In genomic region chr10:72099156-72099812, GRCm38 (mm10) we compare ENCODE assay signal across 11 mouse cellular contexts.
DNase-seq lines count a peak whose midpoint lies in the region; ATAC-seq and TF ChIP-seq lines count a peak whose summit lies in the region.
"Had no signal": no experiment of that assay in that cellular context is flagged by ENCODE, and none has a peak within 500 bp of the region (broad histone marks: within the 10 kb centered on the region; RNA-seq: fewer than 3 reads in every experiment).

No protein-coding gene starts in this region.

- no peak for ATAC-seq in lung, embryonic 14.5 days (ENCODE audit: insufficient read depth)
- no peak for ATAC-seq in lung, postnatal 0 days
- ATAC-seq in intestine, embryonic 16.5 days: no peak
- ATAC-seq: liver, embryonic 12.5 days had no signal

- no peak overlapping the region for H3K9ac ChIP-seq in lung, embryonic 14.5 days
- H3K9ac ChIP-seq in lung, postnatal 0 days (replicated peaks; ENCODE audit: low read depth): no peak overlapping the region
- H3K9ac ChIP-seq in intestine, embryonic 16.5 days (ENCODE audit: low read depth, low read length): no peak overlapping the region
- H3K9ac ChIP-seq: liver, embryonic 12.5 days had no signal

- no peaks in the 10 kb centered on the region for H3K27me3 ChIP-seq in lung, embryonic 14.5 days (ENCODE audit: insufficient read depth, low read length)
- H3K27me3 ChIP-seq in lung, postnatal 0 days (replicated peaks; ENCODE audit: insufficient read depth, low read length): no peaks in the 10 kb centered on the region
- H3K27me3 ChIP-seq in intestine, embryonic 16.5 days (replicated peaks; ENCODE audit: control insufficient read depth, insufficient read depth, low read length): no peaks in the 10 kb centered on the region
- H3K27me3 ChIP-seq: liver, embryonic 12.5 days had no signal

- WGBS in lung, embryonic 14.5 days: 42% methylated on average over 2 of the region's 2 CpGs
- WGBS in lung, postnatal 0 days: 59% methylated on average over 2 of the region's 2 CpGs
- 69% methylated on average over 2 of the region's 2 CpGs for whole genome bisulfite sequencing in intestine, embryonic 16.5 days

- no peaks in the 10 kb centered on the region for H3K4me1 ChIP-seq in lung, embryonic 14.5 days (ENCODE audit: insufficient read depth)
- H3K4me1 ChIP-seq in lung, postnatal 0 days (ENCODE audit: insufficient read depth, low read depth, low read length): no peaks in the 10 kb centered on the region
- no peaks in the 10 kb centered on the region for H3K4me1 ChIP-seq in intestine, embryonic 16.5 days (ENCODE audit: control insufficient read depth, insufficient read depth, low read length)
- H3K4me1 ChIP-seq: liver, embryonic 12.5 days had no signal

- TF ChIP-seq EP300 in lung, postnatal 0 days (IDR thresholded peaks at IDR 0.05): no peak

- no peak overlapping the region for H3K27ac ChIP-seq in lung, embryonic 14.5 days (ENCODE audit: low read depth)
- H3K27ac ChIP-seq in lung, postnatal 0 days (ENCODE audit: low read length): no peak overlapping the region
- H3K27ac ChIP-seq in intestine, embryonic 16.5 days (ENCODE audit: low read length): no peak overlapping the region
- H3K27ac ChIP-seq: liver, embryonic 12.5 days had no signal

- no peaks in the 10 kb centered on the region for H3K9me3 ChIP-seq in lung, embryonic 14.5 days (ENCODE audit: low read depth, low read length)
- no peaks in the 10 kb centered on the region for H3K9me3 ChIP-seq in lung, postnatal 0 days (ENCODE audit: low read length)
- H3K9me3 ChIP-seq in intestine, embryonic 16.5 days (ENCODE audit: control insufficient read depth, low read length): no peaks in the 10 kb centered on the region
- H3K9me3 ChIP-seq: liver, embryonic 12.5 days had no signal

- H3K4me2 ChIP-seq in lung, embryonic 14.5 days: no peak overlapping the region
- H3K4me2 ChIP-seq in lung, postnatal 0 days (replicated peaks; ENCODE audit: low read depth, low read length): no peak overlapping the region
- H3K4me2 ChIP-seq in intestine, embryonic 16.5 days (ENCODE audit: low read depth, low read length): no peak overlapping the region
- H3K4me2 ChIP-seq: liver, embryonic 12.5 days had no signal

- TF ChIP-seq CTCF in lung, embryonic 14.5 days (IDR thresholded peaks at IDR 0.05; ENCODE audit: low read depth): no peak
- TF ChIP-seq CTCF in lung, postnatal 0 days (IDR thresholded peaks at IDR 0.05): no peak

- H3K36me3 ChIP-seq in lung, embryonic 14.5 days (ENCODE audit: insufficient read depth): no peaks in the 10 kb centered on the region
- no peaks in the 10 kb centered on the region for H3K36me3 ChIP-seq in lung, postnatal 0 days (ENCODE audit: insufficient read depth, low read length)
- H3K36me3 ChIP-seq in intestine, embryonic 16.5 days (ENCODE audit: control insufficient read depth, insufficient read depth, low read length): no peaks in the 10 kb centered on the region
- H3K36me3 ChIP-seq: liver, embryonic 12.5 days had no signal

- DNase-seq in adrenal gland, postnatal 14 days: peak; percentile 23
- no peak for DNase-seq in adrenal gland, postnatal 25 days
- DNase-seq in lung, embryonic 14.5 days: peak; percentile 3
- no peak for DNase-seq in lung, postnatal 0 days (ENCODE audit: low spot score)
- peak; percentile 12 to 47 for DNase-seq in kidney, postnatal 36 days
- peak; percentile 55 to 58 for DNase-seq in right cerebral cortex, postnatal 10 days (ENCODE audit: low spot score in 2 of 2)
- no peak for DNase-seq in lung, postnatal 25 days (ENCODE audit: low spot score)
- DNase-seq: cerebellum, adult 9-11 months; heart, postnatal 14 days had no signal

- H3K4me3 ChIP-seq in lung, embryonic 14.5 days (ENCODE audit: low read depth, low read length): no peak overlapping the region
- H3K4me3 ChIP-seq in lung, postnatal 0 days (ENCODE audit: low read depth, low read length): no peak overlapping the region
- no peak overlapping the region for H3K4me3 ChIP-seq in intestine, embryonic 16.5 days (ENCODE audit: low read length)
- H3K4me3 ChIP-seq: liver, embryonic 12.5 days had no signal

Comparison
In these comparisons a context has a peak if more than half of its experiments do, and no peak if none do; other contexts are left out.
1. DNase-seq: peak in adrenal gland, postnatal 14 days (single experiment), lung, embryonic 14.5 days (single experiment), kidney, postnatal 36 days (2 of 2) and right cerebral cortex, postnatal 10 days (2 of 2); none in adrenal gland, postnatal 25 days (single experiment), lung, postnatal 0 days (single experiment) and lung, postnatal 25 days (single experiment).